Mouse (Mus musculus) midbrain, embryonic 14.5 days (tissue): ENCODE measurements around the gene Hnrnpll. TPM values are rescaled to one million over a fixed set of nuclear protein-coding genes. Genes with fewer than 3 reads are reported as not detected.
"Not testable (repeated sequence)": the region's sequence is repeated elsewhere in the genome, so short reads cannot be mapped to it uniquely, and the experiment has no call there.

Experiments
- ATAC-seq: fragments of 200-750 bp; cut with Nextera tagmentation; 2 replicates; pipeline ENCODE4 v1.8.0; 2017; ENCODE audit warnings: moderate number of reproducible peaks, moderate library complexity; ENCODE audit not compliant: low FRiP score, low TSS enrichment
- DNase-seq: peaks from one replicate; pipeline ENCODE4 v3.0.0-alpha.2; 2015
- H3K27ac ChIP-seq: fragments of 300-500 bp; sonication (generic); replicated peaks from 2 replicates; pipeline ENCODE4 v1.5.1; 2014; ENCODE audit warnings: mild to moderate bottlenecking, low read depth, low read length, moderate library complexity
- H3K27me3 ChIP-seq: fragments of 300-500 bp; sonication (generic); 2 replicates; pipeline ENCODE4 v1.6.1; 2014; ENCODE audit warnings: low read length, control low read depth, mixed read lengths; ENCODE audit not compliant: control insufficient read depth, insufficient read depth
- H3K36me3 ChIP-seq: fragments of 300-500 bp; sonication (generic); 2 replicates; pipeline ENCODE4 v1.6.1; 2014; ENCODE audit warnings: low read length, control low read depth; ENCODE audit not compliant: control insufficient read depth, insufficient read depth
- H3K4me1 ChIP-seq: fragments of 300-500 bp; sonication (generic); 2 replicates; pipeline ENCODE4 v1.6.1; 2014; ENCODE audit warnings: mild to moderate bottlenecking, antibody characterized with exemption, low read length, control low read depth; ENCODE audit not compliant: control insufficient read depth, insufficient read depth
- H3K4me2 ChIP-seq: fragments of 300-500 bp; sonication (generic); 2 replicates; pipeline ENCODE4 v1.6.1; 2014; ENCODE audit warnings: mild to moderate bottlenecking, low read length, moderate library complexity
- H3K4me3 ChIP-seq: fragments of 300-500 bp; sonication (generic); replicated peaks from 2 replicates; pipeline ENCODE4 v1.5.1; 2014; ENCODE audit warnings: low read depth, low read length
- H3K9ac ChIP-seq: fragments of 300-500 bp; sonication (generic); replicated peaks from 2 replicates; pipeline ENCODE4 v1.6.1; 2014; ENCODE audit warnings: mild to moderate bottlenecking, low read length, moderate library complexity
- H3K9me3 ChIP-seq: fragments of 300-500 bp; sonication (generic); 2 replicates; pipeline ENCODE4 v1.6.1; 2016; ENCODE audit warnings: low read length, control low read depth, mixed read lengths; ENCODE audit not compliant: control insufficient read depth
- WGBS: fragments of 180-500 bp; shearing (Covaris S2); extraction: QIAGEN DNeasy Blood & Tissue Kit; methylation state at CpG from one replicate; pipeline ENCODE4 v1.1.7; 2014; 5-methylcytosine and 5-hydroxymethylcytosine counted together
- polyA plus RNA-seq: library from polyadenylated mRNA; unstranded; fragments of >200 nt; fragmentation: Nextera tagmentation; extraction: Ambion mirVana; gene quantifications from 2 replicates; pipeline ENCODE4 v1.2.1, GENCODE M21; 2014

The Hnrnpll gene
- polyA plus RNA-seq, 1 experiment from 2014 or later, result 76.7 TPM

GRCm38 (mm10) chr17:80062620-80063010, 481 bp upstream of the Hnrnpll start:
- peak overlapping the region; percentile 99 for H3K27ac ChIP-seq
- peak overlapping the region; percentile 96 for H3K4me3 ChIP-seq
- DNase-seq, result no peak
- ATAC-seq, result 0 out of 2 replicates have a peak, but pooled peaks have one; percentile 29
- WGBS, result 3% methylated on average over 15 of the region's 15 CpGs
- no peaks in the 10 kb centered on the region for H3K36me3 ChIP-seq
- no peaks in the 10 kb centered on the region for H3K9me3 ChIP-seq
- peak overlapping the region; percentile 76 for H3K4me2 ChIP-seq
- peak overlapping the region; percentile 99 for H3K9ac ChIP-seq
- H3K4me1 ChIP-seq, result peaks cover 32% of the 10 kb centered on the region
- H3K27me3 ChIP-seq, result no peaks in the 10 kb centered on the region

DNA sequence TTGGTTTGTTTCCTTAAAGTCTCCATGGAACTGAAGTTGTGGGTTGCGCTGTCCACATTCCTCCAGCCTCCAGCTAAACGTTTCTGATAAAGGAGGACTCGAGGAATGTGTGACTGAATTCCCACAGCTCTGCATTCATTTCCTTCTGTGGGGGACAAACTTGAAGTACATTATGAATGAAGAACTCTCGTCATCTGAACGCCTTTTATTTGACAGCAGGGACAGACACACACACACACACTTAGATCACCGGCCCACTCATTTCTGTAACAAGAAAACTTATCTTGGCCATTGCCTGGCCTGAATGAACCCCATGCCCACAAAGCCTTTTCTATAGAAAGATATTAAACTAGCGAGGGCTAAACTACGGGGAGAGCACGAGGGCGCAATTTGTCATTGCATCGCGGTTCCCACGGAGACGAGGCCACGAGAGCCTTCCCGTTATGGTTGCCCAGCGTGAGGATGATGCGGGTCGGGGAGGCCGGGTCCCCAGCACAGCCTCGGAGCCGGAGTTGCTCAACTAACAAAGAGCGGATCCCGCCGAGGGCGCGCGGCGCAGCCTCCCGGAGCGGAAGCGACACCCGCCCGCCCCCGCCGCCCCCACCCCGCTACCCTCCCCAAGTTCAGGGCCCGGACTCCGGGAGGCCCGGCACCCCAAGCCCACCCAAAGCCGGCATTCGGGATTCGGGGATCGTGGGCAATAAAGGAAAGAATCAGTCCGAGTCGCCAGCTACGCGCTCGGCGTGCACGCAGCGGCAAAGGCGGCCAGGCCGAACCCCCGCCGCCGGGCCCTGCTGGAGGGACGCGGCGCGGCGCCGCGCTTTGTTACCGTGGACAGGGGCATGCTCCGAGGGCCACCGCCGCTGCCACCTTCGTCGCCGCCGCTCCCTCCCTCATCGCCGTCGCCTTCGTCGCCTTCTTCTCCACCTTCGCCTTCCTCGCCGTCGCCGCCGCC, 1.0 kb downstream of the Hnrnpll start:
- Histone ChIP-seq H3K27ac (peak overlapping the region; percentile 99), H3K27me3 (no peaks in the 10 kb centered on the region), H3K4me3 (peak overlapping the region; percentile 96), H3K36me3 (no peaks in the 10 kb centered on the region), H3K9me3 (no peaks in the 10 kb centered on the region), H3K9ac (peak overlapping the region; percentile 99), H3K4me1 (peaks cover 37% of the 10 kb centered on the region), H3K4me2 (peak overlapping the region; percentile 76)
- WGBS, result under 1% methylated on average over 83 of the region's 83 CpGs
- peak; percentile 28 for ATAC-seq
- peak; percentile 80 for DNase-seq

DNA sequence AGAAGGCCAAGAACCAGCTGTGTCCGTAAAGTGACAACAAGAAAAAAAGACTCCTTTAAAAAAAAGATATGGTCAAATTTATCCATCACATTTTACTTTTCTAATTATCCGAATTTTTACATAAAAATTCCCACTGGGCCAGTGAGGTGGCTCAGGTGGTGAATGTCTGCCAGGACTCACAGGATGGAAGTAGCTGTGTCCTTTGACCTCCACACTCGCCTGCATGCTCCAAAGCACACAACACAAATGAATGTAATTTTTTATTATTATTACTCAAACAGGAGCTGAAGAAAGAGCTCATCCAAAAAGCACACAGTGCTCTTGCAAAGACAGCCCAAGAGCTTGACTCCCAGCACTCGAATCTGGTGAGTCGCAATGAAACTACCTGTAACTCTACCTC, 2.0 kb downstream of the Hnrnpll start:
- no peak overlapping the region for H3K27ac ChIP-seq
- H3K9me3 ChIP-seq, result no peaks in the 10 kb centered on the region
- DNase-seq, result no peak
- 11% methylated on average over 5 of the region's 5 CpGs for WGBS
- ATAC-seq, result no peak
- H3K4me1 ChIP-seq, result peaks cover 37% of the 10 kb centered on the region
- peak overlapping the region; percentile 28; the same call in 1 of the 2 replicates for H3K9ac ChIP-seq
- H3K36me3 ChIP-seq, result no peaks in the 10 kb centered on the region
- peak overlapping the region; percentile 76 for H3K4me2 ChIP-seq
- peak overlapping the region; percentile 96 for H3K4me3 ChIP-seq
- no peaks in the 10 kb centered on the region for H3K27me3 ChIP-seq

- 7% methylated on average over 1 of the region's 1 CpGs for WGBS
- H3K27ac ChIP-seq, result no peak overlapping the region
- DNase-seq, result no peak
- peak overlapping the region; percentile 96 for H3K4me3 ChIP-seq
- no peaks in the 10 kb centered on the region for H3K36me3 ChIP-seq
- H3K4me2 ChIP-seq, result peak overlapping the region; percentile 76
- peaks cover 37% of the 10 kb centered on the region for H3K4me1 ChIP-seq
- H3K27me3 ChIP-seq, result no peaks in the 10 kb centered on the region
- peak overlapping the region; percentile 28; the same call in 1 of the 2 replicates for H3K9ac ChIP-seq
- ATAC-seq, result no peak
- no peaks in the 10 kb centered on the region for H3K9me3 ChIP-seq
These were observed 2.4 kb downstream of the Hnrnpll start for GRCm38 (mm10) chr17:80059731-80060130.

DNA sequence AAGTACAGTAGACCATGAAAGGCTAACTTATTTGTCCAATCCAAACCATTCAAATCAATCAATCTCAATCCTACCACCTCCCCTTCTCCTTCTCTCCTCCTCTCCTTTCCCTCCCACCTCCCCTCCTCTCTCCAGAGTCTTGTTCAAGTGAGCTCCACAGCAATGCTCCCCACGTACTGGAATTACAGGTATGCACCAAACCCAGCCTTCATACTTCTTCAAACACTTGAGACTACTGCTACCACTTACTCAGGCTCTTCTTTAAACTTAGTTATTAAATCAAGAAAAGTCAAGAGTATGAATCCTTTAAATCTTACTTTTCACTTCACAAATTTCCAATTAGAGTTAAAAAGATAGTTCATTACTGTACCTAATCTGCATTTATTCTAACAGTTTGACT, 3.6 kb downstream of the Hnrnpll start:
- Histone ChIP-seq H3K36me3 (peaks cover 3% of the 10 kb centered on the region; the same call in 1 of the 2 replicates), H3K4me1 (peaks cover 37% of the 10 kb centered on the region)
- 65% methylated on average over 1 of the region's 1 CpGs for WGBS

DNA sequence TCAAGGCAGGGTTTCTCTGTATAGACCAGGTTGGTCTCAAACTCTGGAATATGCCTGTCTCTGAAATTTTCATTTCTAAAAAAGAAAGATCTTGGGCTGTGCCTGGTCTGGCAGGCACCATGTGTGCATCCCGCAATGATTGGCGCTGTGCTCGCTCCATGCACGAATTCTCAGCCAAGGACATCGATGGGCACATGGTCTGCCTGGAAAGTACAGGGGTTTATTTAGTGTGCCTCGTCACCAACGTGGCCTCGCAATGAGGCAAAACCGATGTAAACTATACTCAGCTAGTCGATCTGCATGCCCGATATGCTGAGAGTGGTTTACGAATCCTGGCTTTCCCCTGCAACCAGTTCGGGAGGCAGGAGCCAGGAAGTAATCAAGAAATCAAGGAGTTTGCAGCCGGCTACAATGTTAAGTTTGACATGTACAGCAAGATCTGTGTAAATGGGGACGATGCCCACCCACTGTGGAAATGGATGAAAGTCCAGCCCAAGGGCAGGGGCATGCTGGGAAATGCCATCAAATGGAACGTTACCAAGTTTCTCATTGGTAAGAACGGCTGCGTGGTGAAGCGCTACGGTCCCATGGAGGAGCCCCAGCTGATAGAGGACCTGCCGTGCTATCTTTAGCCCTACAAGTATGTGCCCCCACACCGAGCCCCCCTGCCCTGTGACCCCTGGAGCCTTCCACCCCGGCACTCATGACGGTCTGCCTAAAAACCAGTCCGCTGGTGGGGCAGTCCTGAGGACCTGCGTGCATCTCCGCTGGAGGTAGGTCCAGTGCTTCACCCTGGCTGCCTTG, 8.0 kb downstream of the Hnrnpll start:
- ATAC-seq (no peak), DNase-seq (no peak)
- Histone ChIP-seq H3K9ac (no peak overlapping the region), H3K9me3 (no peaks in the 10 kb centered on the region), H3K4me1 (peaks cover 17% of the 10 kb centered on the region), H3K27me3 (no peaks in the 10 kb centered on the region), H3K36me3 (peaks cover 42% of the 10 kb centered on the region), H3K4me2 (no peak overlapping the region), H3K27ac (no peak overlapping the region), H3K4me3 (no peak overlapping the region)
- 90% methylated on average over 27 of the region's 27 CpGs for whole genome bisulfite sequencing

More for the DNA sequence above, 3.6 kb downstream of the Hnrnpll start:
- H3K9me3 ChIP-seq, result no peaks in the 10 kb centered on the region
- no peak overlapping the region for H3K27ac ChIP-seq
- H3K4me3 ChIP-seq, result no peak overlapping the region
- DNase-seq (no peak), ATAC-seq (no peak)
- H3K9ac ChIP-seq, result no peak overlapping the region
- H3K4me2 ChIP-seq, result peak overlapping the region; percentile 15; the same call in 1 of the 2 replicates
- no peaks in the 10 kb centered on the region for H3K27me3 ChIP-seq

GRCm38 (mm10) chr17:80051682-80052081, 10.5 kb downstream of the Hnrnpll start:
- H3K4me2 ChIP-seq, result no peak overlapping the region
- H3K27me3 ChIP-seq, result no peaks in the 10 kb centered on the region
- ATAC-seq (no peak), DNase-seq (no peak)
- H3K36me3 ChIP-seq, result peaks cover 63% of the 10 kb centered on the region
- 97% methylated on average over 1 of the region's 1 CpGs for WGBS
- no peak overlapping the region for H3K4me3 ChIP-seq
- no peaks in the 10 kb centered on the region for H3K9me3 ChIP-seq
- no peak overlapping the region for H3K9ac ChIP-seq
- no peak overlapping the region for H3K27ac ChIP-seq
- H3K4me1 ChIP-seq, result no peaks in the 10 kb centered on the region

- H3K27me3 ChIP-seq, H3K4me3 ChIP-seq, H3K27ac ChIP-seq, DNase-seq, H3K4me2 ChIP-seq, ATAC-seq, H3K4me1 ChIP-seq, H3K9ac ChIP-seq, H3K9me3 ChIP-seq: not testable (repeated sequence)
- peaks cover 69% of the 10 kb centered on the region for H3K36me3 ChIP-seq
These were observed 12.8 kb downstream of the Hnrnpll start for GRCm38 (mm10) chr17:80049300-80049699.
